Mouse (Mus musculus) liver, embryonic 14.5 days (tissue): ENCODE measurements around the gene Rgsl1.

Experiments
- CTCF ChIP-seq: IDR thresholded peaks from 2 replicates; pipeline ENCODE4 v1.5.1; 2016; ENCODE audit warnings: antibody characterized with exemption, low read depth, control low read depth
- EP300 ChIP-seq: IDR thresholded peaks from 2 replicates; pipeline ENCODE4 v1.6.1; 2016; ENCODE audit warnings: antibody characterized with exemption, low read depth

DNA sequence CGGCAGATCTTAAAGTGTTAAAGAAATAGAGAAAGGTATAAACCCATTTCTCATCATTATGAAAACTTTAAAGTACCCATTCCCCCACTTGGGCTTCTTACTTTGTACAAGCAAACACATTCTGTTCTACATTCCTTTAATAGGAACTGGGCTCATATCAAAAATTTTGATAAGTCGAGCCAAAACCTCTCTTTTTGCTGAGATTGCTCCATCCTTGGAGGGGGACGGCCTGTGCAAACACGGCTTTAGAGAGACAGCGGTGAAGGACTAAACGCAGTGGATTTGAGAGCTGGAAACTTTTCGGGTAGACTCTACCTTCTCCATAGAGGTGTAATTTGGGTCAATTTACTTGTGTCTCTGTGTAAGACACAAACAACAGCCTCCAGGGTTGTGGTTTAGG lies 41.3 kb downstream of the Rgsl1 start:
- TF ChIP-seq EP300, result no peak
- TF ChIP-seq CTCF, result no peak
